Mouse (Mus musculus) olfactory bulb, adult 2 months (tissue): ENCODE data around the gene Irs4.

Experiments
- CTCF ChIP-seq: fragments of 200-500 bp; IDR thresholded peaks from 2 replicates; pipeline ENCODE4 v1.5.1; 2012; ENCODE audit warnings: low read depth, mild to moderate bottlenecking, low read length, moderate library complexity; ENCODE audit not compliant: insufficient read depth
- POLR2A ChIP-seq: fragments of 200-500 bp; IDR thresholded peaks from 2 replicates; pipeline ENCODE4 v1.6.1; 2012; ENCODE audit warnings: mild to moderate bottlenecking, low read depth, low read length, moderate library complexity; ENCODE audit not compliant: insufficient read depth

DNA sequence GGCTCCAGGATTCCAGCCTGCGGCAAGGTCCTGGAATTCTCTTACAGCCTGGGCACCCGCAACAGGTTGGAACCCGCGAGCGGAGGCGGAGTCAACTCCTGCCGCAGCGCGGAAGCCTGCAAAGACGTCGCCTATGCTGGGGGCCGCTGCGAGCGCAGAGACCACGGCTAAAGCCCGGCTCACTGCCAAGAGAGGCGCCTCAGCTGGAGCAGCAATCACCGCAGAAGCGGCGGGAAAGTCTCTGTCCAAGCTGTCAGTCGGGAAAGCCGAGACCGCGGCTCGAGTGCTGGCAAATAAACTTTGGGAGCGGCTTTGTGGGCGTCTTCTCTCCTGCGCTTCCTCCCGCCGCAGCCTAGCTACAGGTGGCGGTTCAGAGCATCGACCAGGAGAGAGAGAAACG is 3.3 kb downstream of the Irs4 start:
- TF ChIP-seq CTCF (no peak), POLR2A (no peak)
